ENCODE assay signal across 19 mouse cellular contexts in genomic region chr6:117407953-117408352, GRCm38 (mm10).
A peak's percentile ranks its signal among the peaks of the same experiment; 100 is the strongest.
DNase-seq lines count a peak whose midpoint lies in the region; ATAC-seq and TF ChIP-seq lines count a peak whose summit lies in the region.
"Had no signal": no experiment of that assay in that cellular context is flagged by ENCODE, and none has a peak within 500 bp of the region (broad histone marks: within the 10 kb centered on the region; RNA-seq: fewer than 3 reads in every experiment).

No protein-coding gene starts in this region.

- H3K4me2 ChIP-seq in intestine, embryonic 15.5 days (replicated peaks) = peak overlapping the region; percentile 13; the same call in 1 of the 2 replicates
- no peak overlapping the region for H3K4me2 ChIP-seq in intestine, postnatal 0 days (replicated peaks; ENCODE audit: low read depth)
- no peak overlapping the region for H3K4me2 ChIP-seq in liver, postnatal 0 days (ENCODE audit: low read depth, low read length)
- peak overlapping the region; percentile 18; the same call in 1 of the 2 replicates for H3K4me2 ChIP-seq in limb, embryonic 14.5 days (replicated peaks; ENCODE audit: low read depth, low read length, severe bottlenecking)
- H3K4me2 ChIP-seq in neural tube, embryonic 15.5 days = peak overlapping the region; percentile 19; the same call in 1 of the 2 replicates
- H3K4me2 ChIP-seq: forebrain, embryonic 12.5 days; liver, embryonic 15.5 days; midbrain, embryonic 12.5 days had no signal

- H3K4me3 ChIP-seq in intestine, embryonic 15.5 days (replicated peaks) = no peak overlapping the region
- no peak overlapping the region for H3K4me3 ChIP-seq in intestine, postnatal 0 days (ENCODE audit: low read depth, low read length)
- no peak overlapping the region for H3K4me3 ChIP-seq in liver, postnatal 0 days (ENCODE audit: low read depth, low read length)
- H3K4me3 ChIP-seq in limb, embryonic 14.5 days (replicated peaks; ENCODE audit: low read length) = no peak overlapping the region
- no peak overlapping the region for H3K4me3 ChIP-seq in neural tube, embryonic 15.5 days (replicated peaks)
- H3K4me3 ChIP-seq: forebrain, embryonic 12.5 days; heart, adult 2 months; liver, embryonic 15.5 days; midbrain, embryonic 12.5 days had no signal

- WGBS in intestine, embryonic 15.5 days = 51% methylated on average over 5 of the region's 5 CpGs
- WGBS in intestine, postnatal 0 days = 82% methylated on average over 5 of the region's 5 CpGs
- 74% methylated on average over 5 of the region's 5 CpGs for WGBS in liver, postnatal 0 days (ENCODE audit: insufficient replicate concordance)
- WGBS in limb, embryonic 14.5 days = 27% methylated on average over 5 of the region's 5 CpGs
- WGBS in neural tube, embryonic 15.5 days = 59% methylated on average over 5 of the region's 5 CpGs

- no peak overlapping the region for H3K9ac ChIP-seq in intestine, embryonic 15.5 days
- no peak overlapping the region for H3K9ac ChIP-seq in intestine, postnatal 0 days (ENCODE audit: low read depth, low read length)
- no peak overlapping the region for H3K9ac ChIP-seq in liver, postnatal 0 days (replicated peaks)
- no peak overlapping the region for H3K9ac ChIP-seq in limb, embryonic 14.5 days (ENCODE audit: low read depth, low read length, severe bottlenecking)
- H3K9ac ChIP-seq in neural tube, embryonic 15.5 days (replicated peaks) = no peak overlapping the region
- H3K9ac ChIP-seq: forebrain, embryonic 12.5 days; liver, embryonic 15.5 days; midbrain, embryonic 12.5 days had no signal

- TF ChIP-seq POLR2A in limb, embryonic 14.5 days (IDR thresholded peaks at IDR 0.05; ENCODE audit: borderline replicate concordance, extremely low read depth, insufficient read depth, insufficient read length) = no peak

- TF ChIP-seq EP300 in liver, postnatal 0 days (IDR thresholded peaks at IDR 0.05; ENCODE audit: low read depth) = no peak

- peaks cover 17% of the 10 kb centered on the region; the same call in 1 of the 2 replicates for H3K4me1 ChIP-seq in intestine, embryonic 15.5 days (replicated peaks)
- no peaks in the 10 kb centered on the region for H3K4me1 ChIP-seq in intestine, postnatal 0 days (replicated peaks; ENCODE audit: control insufficient read depth, insufficient read depth, low read length)
- H3K4me1 ChIP-seq in liver, postnatal 0 days (ENCODE audit: insufficient read depth) = no peaks in the 10 kb centered on the region
- peaks cover 21% of the 10 kb centered on the region for H3K4me1 ChIP-seq in limb, embryonic 14.5 days (ENCODE audit: control insufficient read depth, insufficient read depth, low read length)
- peaks cover 27% of the 10 kb centered on the region for H3K4me1 ChIP-seq in neural tube, embryonic 15.5 days
- H3K4me1 ChIP-seq: liver, embryonic 15.5 days; midbrain, embryonic 12.5 days had no signal

- H3K27ac ChIP-seq in intestine, embryonic 15.5 days = no peak overlapping the region
- no peak overlapping the region for H3K27ac ChIP-seq in intestine, postnatal 0 days (ENCODE audit: low read depth, low read length)
- H3K27ac ChIP-seq in liver, postnatal 0 days (ENCODE audit: low read depth) = no peak overlapping the region
- no peak overlapping the region for H3K27ac ChIP-seq in limb, embryonic 14.5 days (replicated peaks; ENCODE audit: low read depth, low read length)
- 0 out of 2 replicates have a peak overlapping the region, but pooled peaks have one; percentile 7 for H3K27ac ChIP-seq in neural tube, embryonic 15.5 days (replicated peaks)
- H3K27ac ChIP-seq: forebrain, embryonic 12.5 days; heart, adult 2 months; liver, embryonic 15.5 days; midbrain, embryonic 12.5 days had no signal

- no peaks in the 10 kb centered on the region for H3K9me3 ChIP-seq in intestine, embryonic 15.5 days
- no peaks in the 10 kb centered on the region for H3K9me3 ChIP-seq in intestine, postnatal 0 days (ENCODE audit: control insufficient read depth)
- H3K9me3 ChIP-seq in liver, postnatal 0 days (ENCODE audit: low read length) = no peaks in the 10 kb centered on the region
- no peaks in the 10 kb centered on the region for H3K9me3 ChIP-seq in limb, embryonic 14.5 days (ENCODE audit: control insufficient read depth, low read length)
- H3K9me3 ChIP-seq in neural tube, embryonic 15.5 days (replicated peaks) = no peaks in the 10 kb centered on the region
- H3K9me3 ChIP-seq: forebrain, embryonic 12.5 days; liver, embryonic 15.5 days; midbrain, embryonic 12.5 days had no signal

- ATAC-seq in intestine, embryonic 15.5 days = no peak
- no peak for ATAC-seq in intestine, postnatal 0 days
- ATAC-seq in liver, postnatal 0 days = no peak
- ATAC-seq in limb, embryonic 14.5 days (ENCODE audit: low FRiP score, low read depth) = peak; percentile 47; the same call in 1 of the 2 replicates
- no peak for ATAC-seq in neural tube, embryonic 15.5 days (ENCODE audit: low FRiP score)
- ATAC-seq: lung, postnatal 0 days had no signal

- no peaks in the 10 kb centered on the region for H3K27me3 ChIP-seq in intestine, embryonic 15.5 days (replicated peaks)
- H3K27me3 ChIP-seq in intestine, postnatal 0 days (replicated peaks; ENCODE audit: control insufficient read depth, insufficient read depth, low read length) = no peaks in the 10 kb centered on the region
- no peaks in the 10 kb centered on the region for H3K27me3 ChIP-seq in liver, postnatal 0 days (ENCODE audit: insufficient read depth, low read length)
- 0 out of 2 replicates have a peak, but pooled peaks cover 5% of the 10 kb centered on the region for H3K27me3 ChIP-seq in limb, embryonic 14.5 days (ENCODE audit: control insufficient read depth, insufficient read depth, low read length)
- H3K27me3 ChIP-seq in neural tube, embryonic 15.5 days (replicated peaks) = peaks cover 46% of the 10 kb centered on the region
- H3K27me3 ChIP-seq: forebrain, embryonic 12.5 days; liver, embryonic 15.5 days; midbrain, embryonic 12.5 days had no signal

- H3K36me3 ChIP-seq in intestine, embryonic 15.5 days = no peaks in the 10 kb centered on the region
- no peaks in the 10 kb centered on the region for H3K36me3 ChIP-seq in intestine, postnatal 0 days (ENCODE audit: control insufficient read depth, insufficient read depth)
- H3K36me3 ChIP-seq in liver, postnatal 0 days (replicated peaks; ENCODE audit: insufficient read depth, low read length) = no peaks in the 10 kb centered on the region
- H3K36me3 ChIP-seq in limb, embryonic 14.5 days (ENCODE audit: control insufficient read depth, insufficient read depth, low read length) = no peaks in the 10 kb centered on the region
- H3K36me3 ChIP-seq in neural tube, embryonic 15.5 days = no peaks in the 10 kb centered on the region
- H3K36me3 ChIP-seq: forebrain, embryonic 12.5 days; liver, embryonic 15.5 days; midbrain, embryonic 12.5 days had no signal

- TF ChIP-seq CTCF in intestine, postnatal 0 days (IDR thresholded peaks at IDR 0.05; ENCODE audit: low read depth) = no peak
- TF ChIP-seq CTCF in liver, postnatal 0 days (IDR thresholded peaks at IDR 0.05; ENCODE audit: low read depth) = no peak

- DNase-seq in liver, postnatal 0 days = peak; percentile 5
- no peak for DNase-seq in liver
- DNase-seq in limb, embryonic 14.5 days (ENCODE audit: low spot score) = peak; percentile 19
- DNase-seq in cerebellum, adult 8-10 months = no peak
- DNase-seq in cerebellum, adult 9-11 months = no peak
- DNase-seq: adrenal gland, postnatal 25 days; cerebellum, adult 11-12 months; gastrocnemius, postnatal 10 days; heart, adult 2 months; kidney, adult 11 months; right cerebral cortex, adult 18-20 months; thymus, postnatal 14 days had no signal

Comparison
In these comparisons a context has a peak if more than half of its experiments do, and no peak if none do; other contexts are left out.
1. H3K4me2 ChIP-seq: peak in intestine, embryonic 15.5 days (single experiment), limb, embryonic 14.5 days (single experiment) and neural tube, embryonic 15.5 days (single experiment); none in intestine, postnatal 0 days (single experiment) and liver, postnatal 0 days (single experiment).
2. DNase-seq: peak in liver, postnatal 0 days (single experiment) and limb, embryonic 14.5 days (single experiment); none in liver (single experiment), cerebellum, adult 8-10 months (single experiment) and cerebellum, adult 9-11 months (single experiment).